Mouse (Mus musculus) adrenal gland, postnatal 10 days (tissue): ENCODE data around the gene Bnip3. TPM values are rescaled to one million over a fixed set of nuclear protein-coding genes. Genes with fewer than 3 reads are reported as not detected.
A peak's percentile ranks its signal among the peaks of the same experiment; 100 is the strongest.

Experiments used
- DNase-seq: peaks from one replicate; pipeline ENCODE4 v3.0.0; 2021; ENCODE audit warnings: mixed read lengths
- total RNA-seq, 2 experiments: library from RNA; stranded (reverse); gene quantifications; 2 replicates each; pipeline ENCODE4 v1.2.3; 2021

Bnip3 gene
- total RNA-seq, 2 experiments from 2014 or later: 167 to 263 TPM

DNA sequence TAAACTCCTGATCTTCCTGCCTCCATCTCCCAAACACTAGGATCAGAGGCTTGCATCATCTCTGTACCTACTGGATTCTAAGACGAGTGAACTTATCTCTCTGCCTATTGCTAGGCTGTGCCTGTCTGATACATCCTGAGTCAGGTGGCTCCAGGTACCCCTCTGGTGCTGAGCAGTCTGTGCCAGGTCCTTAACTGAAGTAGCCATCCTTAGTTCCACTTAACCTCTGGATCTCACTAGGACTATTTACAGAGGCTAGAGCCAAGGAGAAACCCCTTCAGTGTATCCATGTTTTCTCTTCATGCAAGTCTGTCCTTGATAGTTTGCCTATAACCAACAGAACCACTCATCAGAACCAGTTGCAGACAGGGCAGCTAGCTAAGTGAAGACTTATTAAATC is 2.9 kb downstream of the Bnip3 start:
- no peak for DNase-seq

DNA sequence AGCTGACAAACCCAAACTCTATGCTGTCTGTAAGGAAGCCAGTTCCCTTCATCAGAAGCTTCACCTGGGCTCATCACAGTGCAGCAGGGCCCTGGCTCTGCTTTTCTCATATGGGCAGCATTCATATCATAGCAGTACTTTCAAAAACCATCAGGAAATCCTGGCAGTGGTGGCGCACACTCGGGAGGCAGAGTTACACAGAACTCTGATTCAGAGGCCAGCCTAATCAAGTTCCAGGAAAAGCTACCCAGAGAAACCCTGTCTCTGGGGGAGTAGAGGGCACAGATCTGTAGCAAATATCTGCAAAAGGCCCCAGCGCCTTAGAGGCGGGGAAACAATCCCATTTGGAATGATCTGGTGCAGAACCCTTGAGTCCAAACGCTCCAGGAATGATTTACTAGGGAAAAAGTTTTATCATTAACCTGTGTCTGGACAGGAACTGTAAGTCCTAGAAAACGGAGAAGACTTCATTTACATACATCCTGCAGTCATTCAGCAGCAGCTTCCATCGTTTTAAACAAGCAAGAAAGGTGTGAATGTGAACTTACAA is 5.4 kb downstream of the Bnip3 start:
- DNase-seq: no peak

DNA sequence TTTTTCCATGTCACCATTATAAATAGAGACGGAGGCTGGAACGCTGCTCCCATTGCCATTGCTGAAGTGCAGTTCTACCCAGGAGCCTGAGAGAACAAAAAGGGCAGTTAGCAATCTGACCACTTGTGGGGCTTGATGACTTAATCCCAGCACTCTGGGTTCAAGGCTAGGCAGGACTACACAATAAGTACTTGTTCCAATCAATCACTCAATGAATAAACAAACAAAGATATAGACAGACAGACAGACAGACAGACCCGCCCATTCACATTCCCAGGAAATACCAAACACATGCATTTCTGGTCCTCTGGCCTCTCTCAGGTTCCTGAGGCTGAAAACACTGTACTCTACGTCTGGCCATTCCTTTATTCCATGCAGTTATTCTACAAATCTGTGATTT is 10.6 kb downstream of the Bnip3 start:
- no peak for DNase-seq

DNA sequence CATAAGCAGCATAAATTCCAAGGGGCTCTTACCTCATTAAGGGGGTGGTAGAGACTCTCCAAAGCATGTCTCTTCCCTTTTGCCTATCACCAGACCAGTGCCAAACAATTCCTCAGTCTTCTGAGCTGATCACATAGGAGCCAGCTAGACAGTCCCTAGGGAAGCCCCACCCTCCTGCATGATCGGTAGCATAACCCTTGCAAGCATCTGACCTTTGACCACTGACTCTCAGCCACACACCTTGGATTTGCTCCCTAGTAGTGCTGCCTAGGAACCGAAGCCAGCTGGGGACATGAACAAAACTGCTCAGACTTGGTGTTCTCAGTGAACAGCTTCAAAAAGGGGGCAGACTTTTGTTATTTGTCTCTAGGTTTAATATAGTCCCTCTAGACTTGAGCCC is 11.2 kb downstream of the Bnip3 start:
- DNase-seq: no peak

DNA sequence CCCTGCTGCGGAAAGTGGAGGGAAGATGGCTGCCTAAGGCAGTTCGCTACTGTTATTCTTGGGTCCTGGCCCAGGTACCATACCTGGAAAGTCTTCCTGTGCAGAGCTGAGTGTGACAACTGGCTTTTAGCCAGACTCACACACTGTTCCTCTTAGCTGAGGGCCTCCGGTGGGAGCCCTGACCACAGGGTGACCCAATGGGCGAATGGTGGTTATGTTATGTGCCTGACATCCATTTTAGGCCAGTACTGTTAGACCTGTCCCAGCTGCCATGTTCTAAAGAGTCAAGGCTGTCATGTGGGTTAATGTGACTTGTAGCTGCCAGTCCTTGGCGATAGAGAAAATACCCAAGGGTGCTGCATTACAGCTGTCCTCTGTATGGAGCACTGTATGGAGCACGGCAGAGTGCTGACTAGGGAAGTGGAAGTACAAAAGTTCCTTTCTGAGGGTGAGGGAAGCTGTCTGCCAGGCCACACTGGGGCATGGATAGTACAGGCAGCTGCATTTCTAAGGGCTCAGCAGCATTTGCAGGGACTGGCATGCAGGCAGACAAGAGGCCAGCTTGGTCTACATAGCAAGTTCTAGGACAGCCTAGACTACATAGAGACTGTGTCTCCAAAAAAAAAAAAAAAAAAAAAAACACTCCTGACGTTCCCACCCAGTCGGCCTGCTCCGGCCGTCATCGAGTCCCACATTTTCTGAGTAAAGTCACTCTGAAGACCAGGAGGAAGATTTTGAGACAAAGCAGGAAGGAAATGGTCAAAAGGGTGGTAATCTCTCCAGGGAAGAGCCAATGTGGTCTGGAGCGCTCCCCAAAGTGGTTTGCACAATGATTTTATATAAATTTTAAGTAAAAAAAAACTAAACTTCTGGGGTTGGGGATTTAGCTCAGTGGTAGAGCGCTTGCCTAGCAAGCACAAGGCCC is 23.7 kb downstream of the Bnip3 start:
- no peak for DNase-seq

DNA sequence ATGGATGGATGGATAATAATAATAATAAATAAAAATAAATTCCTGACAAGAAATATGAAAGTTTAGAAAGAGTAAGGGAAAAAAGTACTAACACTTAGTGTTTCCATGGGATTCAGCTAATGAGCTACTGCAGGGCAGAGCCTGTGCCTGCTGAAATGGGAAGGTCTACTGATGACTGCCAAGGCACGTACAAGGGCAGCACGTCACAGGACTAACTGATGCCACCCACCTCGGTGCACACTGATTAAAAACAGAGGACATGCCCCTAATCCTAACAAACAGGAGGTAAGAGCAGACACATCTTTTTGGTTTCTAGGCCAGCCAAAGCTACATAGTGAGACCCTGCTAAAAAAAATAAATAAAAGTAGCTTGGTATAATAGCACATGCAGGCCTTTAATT is 25.6 kb downstream of the Bnip3 start:
- no peak for DNase-seq

DNA sequence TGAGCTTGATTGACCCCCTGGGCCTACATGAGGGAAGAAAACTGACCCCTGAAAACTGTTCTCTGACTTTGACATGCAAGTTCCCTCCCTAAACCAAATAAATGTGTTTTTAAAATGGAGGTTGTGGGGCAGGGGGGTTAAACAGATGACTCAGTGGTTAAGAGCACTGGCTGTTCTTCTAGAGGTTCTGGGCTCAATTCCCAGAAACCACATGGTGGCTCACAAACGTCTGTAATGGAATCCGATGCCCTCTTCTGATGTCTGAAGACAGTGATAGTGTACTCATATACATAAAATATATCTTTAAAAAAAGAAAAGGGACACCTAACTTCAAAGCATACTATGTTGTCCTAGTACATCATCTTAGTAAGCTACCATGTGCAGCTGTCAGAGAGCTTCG is 34.3 kb downstream of the Bnip3 start:
- no peak for DNase-seq

DNA sequence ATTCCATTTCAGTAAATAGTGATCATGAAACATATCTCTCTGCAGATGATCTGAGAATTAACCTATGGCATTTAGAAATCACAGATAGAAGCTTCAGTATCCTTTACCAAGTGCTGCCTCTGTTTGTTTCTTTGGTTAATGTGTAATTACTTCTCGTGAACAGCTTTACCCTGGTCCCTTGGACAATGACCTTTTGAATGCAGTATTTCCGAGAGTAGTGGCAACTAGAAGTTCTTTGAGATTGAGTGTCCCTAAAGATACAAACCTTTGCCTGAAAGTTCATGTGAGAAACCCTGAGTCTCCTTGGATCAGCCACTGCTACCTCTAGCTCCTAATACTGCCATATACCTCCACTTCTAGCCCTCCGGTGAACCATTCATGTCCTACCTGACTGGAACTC is 36.4 kb downstream of the Bnip3 start:
- no peak for DNase-seq

DNA sequence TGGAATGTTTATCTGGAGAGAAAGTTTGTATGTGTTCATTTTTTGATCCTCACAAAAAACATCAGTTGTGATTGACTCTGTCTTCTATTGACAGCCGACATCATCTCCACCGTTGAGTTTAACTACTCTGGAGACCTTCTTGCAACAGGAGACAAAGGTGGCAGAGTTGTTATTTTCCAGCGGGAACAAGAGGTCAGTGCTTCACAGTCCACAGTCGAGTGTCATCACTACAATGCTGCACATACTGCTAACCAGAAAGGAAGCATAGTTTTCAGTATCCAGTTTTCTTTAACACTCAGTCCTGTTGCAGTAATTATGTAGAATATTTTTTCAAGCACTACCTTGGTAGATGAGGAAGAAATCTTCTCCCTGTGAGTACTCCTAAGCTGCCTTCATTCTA is 41.0 kb downstream of the Bnip3 start:
- no peak for DNase-seq

DNA sequence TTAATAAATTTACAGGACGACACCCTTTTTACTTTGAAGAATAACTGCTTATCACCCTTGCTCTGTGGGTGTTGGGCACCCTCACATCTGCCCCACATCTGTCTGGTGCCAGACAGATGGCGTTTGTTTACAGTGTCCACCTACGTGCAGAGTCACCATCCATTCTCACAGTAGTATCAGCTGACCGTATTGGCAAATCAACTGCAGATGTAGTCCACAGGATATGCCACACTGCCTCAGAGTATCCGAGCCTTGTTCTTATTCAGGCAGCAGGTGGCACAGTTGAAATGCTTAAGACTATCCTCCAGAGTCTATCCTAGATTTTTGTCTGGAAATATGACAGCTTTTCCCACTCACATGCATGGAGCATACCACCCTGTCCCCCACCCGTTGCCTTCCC is 42.0 kb downstream of the Bnip3 start:
- no peak for DNase-seq

DNA sequence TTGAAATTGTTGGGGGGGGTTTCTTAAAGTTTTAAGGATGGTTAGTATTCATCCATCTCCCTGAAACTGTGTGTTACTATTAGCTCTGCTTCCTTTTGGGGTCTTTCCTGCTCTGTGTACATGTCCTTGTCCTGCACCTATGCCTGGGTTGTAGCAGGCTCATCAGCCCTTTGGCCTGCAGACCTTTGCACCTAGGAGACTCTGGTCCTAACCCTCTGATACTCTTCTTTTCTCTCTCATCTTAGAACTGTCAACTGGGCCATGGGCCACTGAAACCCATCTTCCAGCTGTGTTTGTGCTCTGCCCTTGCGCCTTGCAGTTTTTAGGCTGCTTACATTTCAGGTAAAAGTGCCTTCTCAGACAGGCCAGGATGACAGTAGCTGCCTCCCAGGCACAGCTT is 44.5 kb downstream of the Bnip3 start:
- DNase-seq: no peak

DNA sequence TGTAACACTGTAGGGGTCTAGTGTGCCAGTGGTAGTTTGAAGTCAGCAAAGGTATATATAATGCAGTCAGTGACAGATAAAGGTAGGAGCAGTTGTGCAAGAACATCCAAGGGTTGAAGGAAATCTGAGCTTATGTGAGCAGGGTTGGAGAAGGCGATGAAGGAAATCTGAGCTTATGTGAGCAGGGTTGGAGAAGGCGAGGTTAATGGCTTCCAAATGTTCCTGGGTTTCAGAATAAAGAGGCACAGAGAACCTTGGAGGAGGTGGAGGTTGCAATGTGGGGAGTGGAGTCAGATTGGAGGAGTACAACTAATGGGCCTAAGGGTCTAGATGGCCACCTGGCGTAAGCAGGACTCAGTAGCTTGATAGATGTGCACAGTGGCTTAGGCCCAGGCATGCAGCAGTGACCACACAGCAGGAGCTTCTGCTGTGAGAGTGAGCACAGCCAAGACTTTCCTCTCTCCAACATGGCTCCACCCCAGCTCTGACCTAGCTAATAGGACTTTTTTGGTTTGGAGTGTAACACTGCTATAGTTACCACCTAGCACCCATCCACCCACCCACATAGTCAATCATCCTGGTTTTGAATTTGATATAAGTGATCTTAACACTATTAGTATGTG is 45.3 kb downstream of the Bnip3 start:
- no peak for DNase-seq

DNA sequence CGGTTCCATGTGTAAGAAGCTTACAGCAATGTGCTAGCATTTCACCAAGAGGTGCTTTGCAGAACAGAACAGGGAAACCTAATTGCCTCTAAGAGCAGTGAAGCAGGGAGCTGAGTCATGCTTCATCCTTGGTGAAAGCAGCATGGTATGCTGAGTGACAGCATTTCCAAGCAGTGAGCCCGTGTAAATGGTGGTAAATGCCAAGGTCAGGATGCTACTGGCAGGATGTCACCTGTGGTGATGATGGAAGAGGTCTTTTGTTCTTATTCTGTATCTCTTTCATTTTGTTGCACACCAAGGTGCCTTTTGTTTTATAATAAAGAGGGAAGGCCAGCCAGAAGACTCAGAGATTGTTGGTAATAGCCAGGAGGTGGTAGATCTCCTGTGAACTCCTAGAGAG is 52.6 kb downstream of the Bnip3 start:
- no peak for DNase-seq

DNA sequence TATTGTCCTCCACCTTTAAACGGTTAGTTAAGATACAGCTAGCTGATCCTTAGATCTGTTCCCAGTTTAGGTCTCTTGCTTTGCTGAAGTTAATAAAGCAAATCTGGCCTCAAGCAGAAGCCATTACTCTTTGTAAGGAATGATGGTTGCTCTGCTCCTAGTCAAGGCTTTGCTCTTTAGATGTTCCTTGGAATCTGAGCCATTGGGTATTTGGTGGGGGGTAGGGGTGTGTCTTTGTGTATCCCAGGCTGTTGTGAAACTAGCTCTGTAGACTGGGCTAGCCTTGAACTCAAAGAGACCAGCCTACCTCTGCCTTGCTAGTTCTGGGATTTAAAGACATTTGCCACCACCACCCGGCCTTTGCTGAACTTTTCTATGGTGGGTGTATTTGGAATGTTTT is 55.1 kb downstream of the Bnip3 start:
- DNase-seq: no peak

DNA sequence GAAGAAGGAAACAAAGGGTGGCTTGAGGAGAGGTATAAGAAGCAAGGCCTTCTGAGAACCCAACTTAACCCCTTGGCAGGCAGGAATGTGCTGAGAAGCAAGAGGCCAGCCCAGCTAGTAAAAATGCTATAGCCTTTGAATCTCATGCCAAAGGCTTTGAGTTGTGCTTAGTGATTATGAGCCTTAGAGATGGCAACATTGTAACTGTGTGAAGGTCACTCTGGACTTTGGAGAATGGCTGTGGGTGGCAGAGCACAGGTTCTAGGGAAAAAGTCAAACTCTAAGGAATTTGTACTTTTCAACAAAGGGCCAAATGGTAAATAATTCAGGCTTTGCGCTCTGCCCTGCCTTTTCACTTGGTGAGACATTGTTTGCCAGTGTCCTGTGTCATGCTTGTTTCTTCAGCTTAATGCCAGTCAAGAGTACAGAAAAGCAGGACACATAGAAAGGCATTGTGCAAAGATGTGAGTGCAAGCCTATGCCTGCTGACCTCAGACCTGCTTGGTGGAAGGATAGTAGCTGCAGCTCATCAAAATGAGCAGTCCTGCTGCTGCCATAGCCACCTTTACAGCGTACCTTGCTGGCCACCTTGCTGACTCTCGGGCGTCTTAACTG is 55.8 kb downstream of the Bnip3 start:
- no peak for DNase-seq

DNA sequence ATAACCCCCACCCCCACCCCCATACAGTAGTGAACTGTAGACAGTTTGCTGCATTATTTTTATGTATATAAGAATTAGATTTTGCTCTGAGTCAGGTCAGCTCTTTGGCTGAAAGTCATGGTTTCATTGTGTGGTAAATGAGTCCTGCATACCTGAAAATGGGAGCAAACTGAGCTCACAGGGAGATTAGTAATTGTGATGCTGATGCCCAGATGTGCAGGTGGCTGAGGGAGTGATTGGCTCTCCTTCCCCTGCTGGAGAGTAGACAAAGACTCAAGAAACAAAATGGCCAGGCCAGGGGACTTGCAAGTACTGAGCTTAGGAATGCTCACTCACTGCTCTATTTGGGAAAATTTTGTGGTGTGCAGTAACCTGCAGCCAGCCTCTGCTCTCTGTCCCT is 59.2 kb downstream of the Bnip3 start:
- no peak for DNase-seq

DNA sequence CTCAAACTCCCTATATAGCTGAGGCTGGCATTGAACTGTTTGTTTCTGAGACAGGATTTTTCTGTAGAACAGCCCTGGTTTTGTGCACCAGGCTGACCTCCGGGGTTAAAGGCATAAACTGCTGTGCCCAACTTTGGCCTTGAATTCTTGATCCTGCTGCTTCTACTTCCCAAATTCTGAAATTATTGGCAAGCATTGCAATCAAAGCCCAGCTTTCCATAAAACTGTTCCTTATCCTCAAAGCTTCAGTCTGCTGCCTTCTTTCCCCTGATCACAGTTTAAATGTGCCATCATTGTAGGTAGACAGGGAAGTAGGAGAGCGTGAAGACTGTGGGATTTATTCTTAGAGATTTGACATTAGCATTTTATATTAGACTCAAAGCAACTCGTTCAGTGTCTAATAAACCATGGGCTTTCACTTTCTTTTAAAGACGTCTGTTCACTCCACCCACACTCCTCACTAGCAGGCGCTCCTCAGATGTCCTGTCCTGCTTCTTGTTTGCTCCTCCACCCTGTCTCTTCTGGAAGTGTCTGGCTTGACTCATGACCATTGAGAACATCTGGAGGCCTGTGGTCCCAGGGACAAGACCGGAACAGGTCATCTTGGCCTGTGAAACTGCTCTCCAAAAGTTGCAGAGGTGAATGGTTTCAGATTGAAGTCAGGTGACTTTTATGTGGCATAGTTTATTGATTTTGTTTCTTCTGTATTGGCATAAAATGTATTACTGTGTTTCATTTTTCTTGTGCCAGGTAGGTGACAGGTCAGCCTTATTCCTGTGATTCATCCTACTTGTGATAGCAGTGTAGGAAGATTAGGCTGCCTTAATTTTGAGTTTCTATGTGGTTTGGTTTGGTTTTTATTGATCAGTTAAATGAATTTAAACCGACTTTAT is 61.0 kb downstream of the Bnip3 start:
- DNase-seq: no peak

DNA sequence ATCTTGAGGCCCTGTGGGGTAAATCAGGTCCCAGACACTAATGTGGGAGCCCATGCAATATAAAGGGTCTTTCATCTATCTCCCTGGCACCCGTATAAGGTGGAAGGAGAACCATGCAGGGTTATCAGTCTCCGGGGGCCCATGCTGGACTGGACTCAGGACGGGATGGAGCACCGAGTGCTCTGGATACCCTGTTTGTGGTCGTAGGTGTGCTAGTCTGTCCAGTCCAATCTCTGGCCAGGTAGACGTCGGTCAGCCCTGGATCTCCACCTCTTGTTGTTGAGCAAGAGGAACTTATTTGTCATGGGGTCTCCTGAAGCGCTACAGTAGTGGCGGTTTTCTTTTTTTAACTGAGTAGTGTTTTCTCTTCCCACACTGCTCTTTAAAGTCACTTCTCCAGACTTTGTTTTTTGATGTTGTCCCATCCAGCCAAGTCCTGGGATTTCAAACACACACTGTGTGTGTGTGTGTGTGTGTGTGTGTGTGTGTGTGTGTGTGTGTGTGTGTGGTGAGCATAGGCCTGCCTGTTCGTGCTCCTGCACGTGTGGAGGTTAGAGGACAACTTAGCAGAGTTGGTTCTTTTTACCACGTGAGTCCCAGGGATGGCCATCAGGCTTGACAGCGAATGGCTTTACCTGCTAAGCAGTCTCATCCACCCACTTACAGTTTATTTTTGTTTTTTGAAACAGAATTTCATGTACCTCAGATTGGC is 61.8 kb downstream of the Bnip3 start:
- DNase-seq: no peak

DNA sequence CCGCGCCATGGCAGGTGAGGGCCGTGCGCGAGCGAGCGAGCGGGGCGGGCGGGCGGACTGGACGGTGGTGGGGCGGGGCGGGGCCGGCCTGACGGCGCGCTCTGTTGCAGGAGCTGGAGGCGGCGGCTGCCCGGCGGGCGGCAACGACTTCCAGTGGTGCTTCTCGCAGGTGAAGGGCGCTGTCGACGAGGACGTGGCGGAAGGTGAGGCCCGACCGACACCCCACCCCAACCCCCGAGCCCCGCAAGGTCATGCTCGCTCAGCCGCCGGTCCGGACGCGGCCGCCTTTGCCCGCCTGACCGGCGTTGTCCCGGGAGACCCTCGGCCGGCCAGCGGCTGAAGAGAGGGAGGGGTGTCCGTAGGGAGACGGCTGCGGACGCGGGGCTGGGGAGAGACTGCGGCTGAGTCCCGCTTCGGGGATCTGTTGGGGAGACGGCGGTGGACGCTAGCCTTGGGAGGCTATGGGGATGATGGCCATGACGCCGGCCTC is 62.8 kb downstream of the Bnip3 start:
- no peak for DNase-seq

DNA sequence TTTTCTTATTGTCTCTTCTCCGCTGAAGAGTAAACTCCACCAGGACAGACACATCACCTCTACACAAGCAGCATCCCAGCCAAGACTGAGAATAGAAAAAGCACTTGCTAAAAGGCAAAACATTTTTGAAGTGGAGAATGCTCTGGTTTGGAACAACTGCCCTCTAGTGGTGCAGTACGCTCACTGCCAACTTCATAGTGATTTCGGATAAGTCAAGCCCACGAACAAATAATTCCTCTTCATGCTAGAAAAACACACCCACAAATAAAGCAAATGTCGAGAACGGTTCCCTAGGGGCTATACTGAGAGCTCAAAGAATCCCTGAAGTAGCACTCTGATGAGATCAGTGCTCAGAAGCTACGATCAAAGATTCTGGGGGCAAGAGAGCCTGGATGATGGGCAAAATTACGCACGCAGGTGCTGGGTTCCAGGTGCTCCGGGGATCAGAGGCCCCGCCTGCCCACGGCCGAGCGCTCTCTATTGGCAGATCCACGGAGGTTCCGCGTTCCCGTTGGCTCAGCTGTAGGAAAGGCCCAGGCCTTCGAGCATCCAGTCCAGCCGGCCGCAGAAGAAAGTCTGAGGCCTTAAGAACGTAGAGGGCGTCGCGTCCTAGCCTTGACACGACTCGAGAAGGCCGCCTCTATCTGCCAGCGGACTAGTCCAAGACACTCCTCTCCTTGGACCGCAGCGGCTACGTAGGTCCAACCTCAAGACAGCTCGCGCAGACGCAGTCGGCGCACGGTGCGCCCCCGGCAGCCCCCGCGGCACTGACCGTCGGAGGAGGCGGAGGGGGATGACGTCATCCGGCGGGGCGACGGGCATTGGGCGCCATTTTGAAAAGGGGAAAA is 63.6 kb downstream of the Bnip3 start, which contains the start of the genes Ppp2r2d and Mapk1ip1:
TSS of gene Ppp2r2d (plus strand) at position 536 of the 848 bp plus-strand sequence.
TSS of gene Mapk1ip1 (minus strand) at position 730 of the 848 bp plus-strand sequence.
- DNase-seq: peak; percentile 98
